35 mouse cellular contexts compared by ENCODE assay signal in genomic region chr16:90416621-90417020, GRCm38 (mm10). TPM values are rescaled to one million over a fixed set of nuclear protein-coding genes. Genes with fewer than 3 reads are reported as not detected.
"Had no signal": no experiment of that assay in that cellular context is flagged by ENCODE, and none has a peak within 500 bp of the region (broad histone marks: within the 10 kb centered on the region; RNA-seq: fewer than 3 reads in every experiment).

No protein-coding gene starts in this region.

- H3K27me3 ChIP-seq: limb, embryonic 12.5 days; limb, embryonic 13.5 days; limb, embryonic 15.5 days; liver, embryonic 12.5 days; liver, embryonic 13.5 days; liver, embryonic 15.5 days; lung, embryonic 15.5 days; midbrain, embryonic 13.5 days; midbrain, embryonic 15.5 days had no signal

- ATAC-seq: liver, embryonic 12.5 days; liver, postnatal 0 days; lung, postnatal 0 days; midbrain, embryonic 13.5 days; midbrain, embryonic 15.5 days; midbrain, embryonic 16.5 days had no signal

- H3K4me2 ChIP-seq: limb, embryonic 12.5 days; limb, embryonic 13.5 days; limb, embryonic 15.5 days; liver, embryonic 11.5 days; liver, embryonic 12.5 days; liver, embryonic 13.5 days; liver, embryonic 15.5 days; lung, embryonic 14.5 days; lung, embryonic 15.5 days; midbrain, embryonic 11.5 days; midbrain, embryonic 12.5 days; midbrain, embryonic 13.5 days; midbrain, embryonic 15.5 days had no signal

- H3K36me3 ChIP-seq: liver, embryonic 12.5 days; liver, embryonic 13.5 days; liver, embryonic 15.5 days; midbrain, embryonic 15.5 days had no signal

- H3K9ac ChIP-seq: limb, embryonic 12.5 days; limb, embryonic 13.5 days; limb, embryonic 15.5 days; liver, embryonic 12.5 days; liver, embryonic 13.5 days; liver, embryonic 14.5 days; liver, embryonic 15.5 days; liver, postnatal 0 days; lung, embryonic 14.5 days; lung, embryonic 15.5 days; midbrain, embryonic 12.5 days; midbrain, embryonic 13.5 days; midbrain, embryonic 15.5 days had no signal

- DNase-seq: left cerebral cortex, postnatal 4 days; liver; liver, embryonic 13.5 days; liver, postnatal 0 days; lung, adult 18-20 months; lung, adult 2 months; lung, embryonic 14.5 days; lung, postnatal 10 days; lung, postnatal 14 days; lung, postnatal 36 days; lung, postnatal 4 days; midbrain, embryonic 14.5 days had no signal

- H3K4me1 ChIP-seq: megakaryocyte, embryonic 14.5 days had no signal

- H3K9me3 ChIP-seq: limb, embryonic 10.5 days; limb, embryonic 13.5 days; limb, embryonic 15.5 days; liver, embryonic 12.5 days; liver, embryonic 13.5 days; liver, embryonic 15.5 days; lung, embryonic 15.5 days; midbrain, embryonic 13.5 days; midbrain, embryonic 15.5 days had no signal

- H3K27ac ChIP-seq: limb, embryonic 10.5 days; limb, embryonic 12.5 days; limb, embryonic 13.5 days; limb, embryonic 15.5 days; liver, embryonic 12.5 days; liver, embryonic 13.5 days; liver, embryonic 14.5 days; liver, embryonic 15.5 days; lung, embryonic 15.5 days; macrophage; midbrain, embryonic 10.5 days; midbrain, embryonic 12.5 days; midbrain, embryonic 13.5 days; midbrain, embryonic 15.5 days had no signal

- H3K4me3 ChIP-seq: limb, embryonic 10.5 days; limb, embryonic 12.5 days; limb, embryonic 13.5 days; limb, embryonic 15.5 days; liver, embryonic 12.5 days; liver, embryonic 13.5 days; liver, embryonic 15.5 days; lung, embryonic 15.5 days; megakaryocyte, embryonic 14.5 days; midbrain, embryonic 10.5 days; midbrain, embryonic 12.5 days; midbrain, embryonic 13.5 days; midbrain, embryonic 15.5 days; myocyte had no signal

RNA-seq across cellular contexts. Expression of gene Hunk, which starts 30.8 kb away (rescaled TPM):
- total RNA-seq: megakaryocyte progenitor cell, adult 5-6 weeks; megakaryocyte, adult 5-6 weeks; megakaryocyte-erythroid progenitor cell, adult 5-6 weeks; monocyte, adult 5-6 weeks had no signal
- polyA plus RNA-seq: macrophage had no signal
